Mouse (Mus musculus): Measurements from ENCODE around the gene Kbtbd12. TPM values are rescaled to one million over a fixed set of nuclear protein-coding genes. Genes with fewer than 3 reads are reported as not detected.
A peak's percentile ranks its signal among the peaks of the same experiment; 100 is the strongest.

Kbtbd12 gene
- total and polyA plus RNA-seq, 2 experiments = 0.29 to 1.7 TPM

DNA sequence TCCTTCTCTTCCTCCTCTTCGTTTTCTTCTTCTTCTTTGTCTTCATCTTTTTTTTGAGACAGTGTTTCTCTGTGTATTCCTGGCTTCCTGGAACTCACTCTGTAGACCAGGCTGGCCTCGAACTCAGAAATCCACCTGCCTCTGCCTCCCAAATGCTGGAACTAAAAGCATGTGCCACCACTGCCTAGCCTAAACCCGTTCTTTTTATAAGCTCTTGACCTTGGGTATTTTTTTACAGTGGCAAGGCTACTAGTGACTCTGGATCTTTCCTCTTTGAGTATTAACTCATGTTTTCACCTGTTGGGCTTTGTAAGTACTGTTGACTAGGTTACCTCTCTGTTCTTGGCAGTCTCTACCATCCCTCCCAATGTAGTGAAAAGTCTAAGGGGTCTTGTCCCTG, 114.7 kb downstream of the Kbtbd12 start:
- TF ChIP-seq CTCF (IDR thresholded peaks at IDR 0.05; ENCODE audit: low read depth, low read length) (no peak), POLR2A (IDR thresholded peaks at IDR 0.05; ENCODE audit: extremely low read depth, insufficient read depth, low read length) (no peak)

DNA sequence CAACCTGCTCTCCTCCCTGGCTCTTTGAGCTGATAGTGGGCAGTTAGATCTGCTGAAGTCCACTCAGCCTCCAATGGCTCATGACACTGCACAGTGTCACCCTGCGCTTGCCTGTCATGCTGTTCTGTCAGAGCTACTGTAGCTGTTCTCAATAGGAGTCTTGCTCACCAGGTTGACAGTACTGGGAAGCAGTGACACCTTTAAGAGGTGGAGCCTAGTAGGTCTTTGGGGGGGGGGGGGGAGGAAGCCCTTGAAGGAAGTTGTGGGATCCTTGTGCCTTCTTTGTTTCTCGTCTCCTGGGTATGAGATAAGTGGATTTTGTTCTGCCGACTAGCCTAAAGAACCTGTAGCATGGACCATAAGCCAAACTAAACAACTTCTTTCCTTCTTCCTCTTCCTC, 115.1 kb downstream of the Kbtbd12 start:
- no peaks in the 10 kb centered on the region for H3K36me3 ChIP-seq (ENCODE audit: control insufficient read depth, insufficient read depth, low read length)
- H3K79me2 ChIP-seq (ENCODE audit: control insufficient read depth, insufficient read depth, low read length) = peaks cover 4% of the 10 kb centered on the region; the same call in 1 of the 2 replicates
- H3K4me3 ChIP-seq (ENCODE audit: insufficient read depth, low read depth, low read length) = no peak overlapping the region
- TF ChIP-seq POLR2A (IDR thresholded peaks at IDR 0.05; ENCODE audit: extremely low read depth, insufficient read depth, low read length) (no peak), CTCF (IDR thresholded peaks at IDR 0.05; ENCODE audit: low read depth, low read length) (no peak)
- H3K4me1 ChIP-seq (ENCODE audit: control insufficient read depth, insufficient read depth, low read length) = peaks cover 2% of the 10 kb centered on the region
- H3K27me3 ChIP-seq (ENCODE audit: control insufficient read depth, insufficient read depth, low read length) = no peaks in the 10 kb centered on the region
- no peak overlapping the region for H3K27ac ChIP-seq (replicated peaks; ENCODE audit: insufficient read depth, low read depth, low read length)
- H3K9ac ChIP-seq (ENCODE audit: low read depth, low read length) = no peak overlapping the region
- WGBS = 63% methylated on average over 3 of the region's 3 CpGs
- DNase-seq (ENCODE audit: extremely low read depth, low read depth, low spot score) = no peak

More for the DNA sequence above, 114.7 kb downstream of the Kbtbd12 start:
- WGBS = 62% methylated on average over 3 of the region's 3 CpGs
- DNase-seq (ENCODE audit: extremely low read depth, low read depth, low spot score) = no peak
- Histone ChIP-seq H3K79me2 (ENCODE audit: control insufficient read depth, insufficient read depth, low read length) (peaks cover 3% of the 10 kb centered on the region; the same call in 1 of the 2 replicates), H3K27me3 (ENCODE audit: control insufficient read depth, insufficient read depth, low read length) (no peaks in the 10 kb centered on the region), H3K4me3 (ENCODE audit: insufficient read depth, low read depth, low read length) (no peak overlapping the region), H3K9ac (ENCODE audit: low read depth, low read length) (no peak overlapping the region), H3K36me3 (ENCODE audit: control insufficient read depth, insufficient read depth, low read length) (no peaks in the 10 kb centered on the region), H3K4me1 (ENCODE audit: control insufficient read depth, insufficient read depth, low read length) (peaks cover 2% of the 10 kb centered on the region), H3K27ac (replicated peaks; ENCODE audit: insufficient read depth, low read depth, low read length) (no peak overlapping the region)

DNA sequence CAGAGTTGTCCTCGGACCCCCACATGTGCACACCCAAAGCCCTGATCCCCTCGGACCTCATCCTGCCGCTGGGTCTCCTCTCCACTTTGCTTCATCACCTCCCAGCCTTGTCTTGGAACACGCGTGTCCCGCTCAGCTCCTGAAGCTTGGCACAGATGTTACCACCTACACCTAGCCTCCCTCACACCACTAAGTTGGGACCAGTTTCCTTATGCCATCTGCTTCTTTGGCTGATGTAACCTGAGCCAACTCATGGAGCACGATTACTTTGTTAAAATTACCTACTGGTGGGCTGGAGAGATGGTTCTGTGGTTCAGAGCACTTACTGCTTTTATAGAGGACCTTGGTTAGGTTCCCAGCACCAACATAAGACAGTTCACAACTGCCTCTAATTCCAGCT, 115.9 kb downstream of the Kbtbd12 start:
- H3K27me3 ChIP-seq (ENCODE audit: control insufficient read depth, insufficient read depth, low read length) = no peaks in the 10 kb centered on the region
- TF ChIP-seq CTCF (IDR thresholded peaks at IDR 0.05; ENCODE audit: low read depth, low read length) (no peak), POLR2A (IDR thresholded peaks at IDR 0.05; ENCODE audit: extremely low read depth, insufficient read depth, low read length) (no peak)
- no peak overlapping the region for H3K9ac ChIP-seq (ENCODE audit: low read depth, low read length)
- no peaks in the 10 kb centered on the region for H3K36me3 ChIP-seq (ENCODE audit: control insufficient read depth, insufficient read depth, low read length)
- DNase-seq (ENCODE audit: extremely low read depth, low read depth, low spot score) = no peak
- peaks cover 10% of the 10 kb centered on the region; the same call in 1 of the 2 replicates for H3K79me2 ChIP-seq (ENCODE audit: control insufficient read depth, insufficient read depth, low read length)
- WGBS = 89% methylated on average over 7 of the region's 7 CpGs
- H3K27ac ChIP-seq (replicated peaks; ENCODE audit: insufficient read depth, low read depth, low read length) = no peak overlapping the region
- H3K4me3 ChIP-seq (ENCODE audit: insufficient read depth, low read depth, low read length) = no peak overlapping the region
- peaks cover 6% of the 10 kb centered on the region for H3K4me1 ChIP-seq (ENCODE audit: control insufficient read depth, insufficient read depth, low read length)

DNA sequence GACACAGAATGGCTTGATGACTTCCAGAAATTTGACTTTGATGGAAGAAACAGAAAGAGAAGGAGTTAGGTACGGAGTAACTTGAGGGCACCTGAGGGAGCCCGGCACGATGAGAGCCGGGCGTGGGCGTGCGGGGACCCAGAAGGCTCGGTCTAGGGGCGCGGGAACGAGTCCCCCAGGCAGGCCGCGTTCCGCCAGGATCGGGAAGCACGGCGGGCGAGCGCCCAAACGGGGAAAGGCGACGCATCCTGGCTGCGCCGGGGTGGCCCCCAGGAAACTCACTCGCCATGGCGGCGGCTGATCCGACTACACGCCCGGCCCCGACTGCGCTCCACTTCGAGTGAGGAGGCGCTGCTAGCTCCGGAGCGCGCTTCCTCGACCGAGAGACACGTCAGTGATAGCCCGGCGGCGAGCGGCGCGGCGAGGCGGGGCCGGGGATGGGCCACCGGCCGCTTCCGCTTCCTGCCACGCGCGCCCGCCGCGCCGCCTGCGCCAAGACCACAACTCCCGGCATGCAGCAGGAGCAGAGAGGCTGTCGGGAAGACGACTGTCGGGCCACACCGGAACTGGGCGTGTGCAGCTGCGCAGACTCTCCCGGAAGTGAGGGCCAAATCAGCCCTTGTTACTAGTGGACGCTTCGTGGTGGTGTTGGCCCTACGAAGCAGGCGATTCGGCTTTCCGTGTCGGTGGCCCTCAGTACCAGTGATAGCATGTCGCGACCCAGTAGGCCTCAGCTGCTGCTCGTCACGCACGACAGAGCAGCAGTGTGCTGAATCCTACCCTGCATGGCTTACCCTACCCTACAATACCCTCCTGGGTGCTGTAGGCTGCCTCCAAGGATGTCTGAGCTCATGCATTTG, 119.1 kb downstream of the Kbtbd12 start, which contains the start of gene Sec61a1:
Gene Sec61a1, minus strand, starts transcription at position 502 of the 860 bp plus-strand sequence.
- H3K4me1 ChIP-seq (ENCODE audit: control insufficient read depth, insufficient read depth, low read length) = peaks cover 10% of the 10 kb centered on the region
- no peaks in the 10 kb centered on the region for H3K27me3 ChIP-seq (ENCODE audit: control insufficient read depth, insufficient read depth, low read length)
- TF ChIP-seq POLR2A (IDR thresholded peaks at IDR 0.05; ENCODE audit: extremely low read depth, insufficient read depth, low read length) (peak; percentile 85), CTCF (IDR thresholded peaks at IDR 0.05; ENCODE audit: low read depth, low read length) (0 out of 2 replicates have a peak, but pooled peaks have one; percentile 18)
- peak within 1 kb of the TSS; percentile 86 for H3K4me3 ChIP-seq (ENCODE audit: insufficient read depth, low read depth, low read length)
- peaks cover 22% of the 10 kb centered on the region; the same call in 1 of the 2 replicates for H3K79me2 ChIP-seq (ENCODE audit: control insufficient read depth, insufficient read depth, low read length)
- peak within 1 kb of the TSS; percentile 94 for H3K9ac ChIP-seq (ENCODE audit: low read depth, low read length)
- peak; percentile 91 for DNase-seq (ENCODE audit: extremely low read depth, low read depth, low spot score)
- WGBS = under 1% methylated on average over 80 of the region's 80 CpGs
- H3K27ac ChIP-seq (replicated peaks; ENCODE audit: insufficient read depth, low read depth, low read length) = peak within 1 kb of the TSS; percentile 75
- H3K36me3 ChIP-seq (ENCODE audit: control insufficient read depth, insufficient read depth, low read length) = peaks cover 24% of the 10 kb centered on the region

DNA sequence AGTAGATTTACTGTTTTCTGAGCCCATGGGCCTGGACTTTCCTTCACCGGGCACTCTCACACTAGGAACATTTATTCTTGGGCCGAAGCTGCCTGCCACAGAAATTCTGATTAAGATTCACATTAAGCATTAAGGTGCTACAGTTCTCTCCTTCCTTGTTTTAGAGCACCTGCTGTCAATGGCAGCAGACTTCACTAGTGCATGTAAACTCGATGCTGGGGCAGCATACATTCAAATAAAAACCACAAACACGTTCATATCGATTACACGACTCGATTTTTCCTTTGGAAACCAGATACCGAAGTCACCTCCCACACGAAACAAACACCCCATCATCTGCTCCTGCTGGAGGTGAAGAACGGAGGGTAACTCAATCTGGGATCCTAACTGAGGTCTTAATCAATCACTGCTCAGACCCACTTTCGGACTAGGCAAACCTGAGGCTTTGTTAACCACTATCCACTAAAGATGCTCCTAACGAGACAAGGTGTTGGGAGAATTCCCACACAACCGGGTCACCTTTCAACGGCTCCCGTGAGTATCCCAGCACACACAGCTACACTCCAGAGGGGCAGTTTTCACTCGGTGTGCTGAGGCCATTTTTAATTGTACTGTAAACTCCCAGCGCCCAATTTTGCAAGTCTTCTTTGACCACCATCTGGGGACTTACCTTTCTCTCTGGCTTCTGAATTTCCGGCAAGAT, 119.9 kb downstream of the Kbtbd12 start:
- Histone ChIP-seq H3K4me3 (ENCODE audit: insufficient read depth, low read depth, low read length) (peak overlapping the region; percentile 86), H3K9ac (ENCODE audit: low read depth, low read length) (peak overlapping the region; percentile 93), H3K4me1 (ENCODE audit: control insufficient read depth, insufficient read depth, low read length) (peaks cover 10% of the 10 kb centered on the region), H3K27me3 (ENCODE audit: control insufficient read depth, insufficient read depth, low read length) (no peaks in the 10 kb centered on the region), H3K36me3 (ENCODE audit: control insufficient read depth, insufficient read depth, low read length) (peaks cover 31% of the 10 kb centered on the region), H3K79me2 (ENCODE audit: control insufficient read depth, insufficient read depth, low read length) (peaks cover 22% of the 10 kb centered on the region; the same call in 1 of the 2 replicates), H3K27ac (replicated peaks; ENCODE audit: insufficient read depth, low read depth, low read length) (peak overlapping the region; percentile 75)
- peak; percentile 31 for DNase-seq (ENCODE audit: extremely low read depth, low read depth, low spot score)
- TF ChIP-seq POLR2A (IDR thresholded peaks at IDR 0.05; ENCODE audit: extremely low read depth, insufficient read depth, low read length) (no peak), CTCF (IDR thresholded peaks at IDR 0.05; ENCODE audit: low read depth, low read length) (no peak)
- WGBS = 3% methylated on average over 18 of the region's 18 CpGs

Measured in liver, adult 2 months (tissue).